Mouse (Mus musculus) E14TG2a.4 (cell line): ENCODE results near the gene Slc24a3.

Experiments used
- CTCF ChIP-seq: conservative IDR thresholded peaks from 2 replicates; pipeline ENCODE4 v1.5.1; 2014; ENCODE audit warnings: low read length
- NANOG ChIP-seq: IDR thresholded peaks from 2 replicates; pipeline ENCODE4 v1.6.1; 2014; ENCODE audit warnings: borderline replicate concordance, low read length, mixed read lengths

GRCm38 (mm10) chr2:145158972-145159371 is 8.6 kb upstream of the Slc24a3 start:
- TF ChIP-seq CTCF (no peak), NANOG (no peak)
